Mouse (Mus musculus): ENCODE data around the gene Ugt1a6a.

Gene Ugt1a6a

GRCm38 (mm10) chr1:88254793-88255465 is 120.3 kb downstream of the Ugt1a6a start:
- no peak for DNase-seq

DNA sequence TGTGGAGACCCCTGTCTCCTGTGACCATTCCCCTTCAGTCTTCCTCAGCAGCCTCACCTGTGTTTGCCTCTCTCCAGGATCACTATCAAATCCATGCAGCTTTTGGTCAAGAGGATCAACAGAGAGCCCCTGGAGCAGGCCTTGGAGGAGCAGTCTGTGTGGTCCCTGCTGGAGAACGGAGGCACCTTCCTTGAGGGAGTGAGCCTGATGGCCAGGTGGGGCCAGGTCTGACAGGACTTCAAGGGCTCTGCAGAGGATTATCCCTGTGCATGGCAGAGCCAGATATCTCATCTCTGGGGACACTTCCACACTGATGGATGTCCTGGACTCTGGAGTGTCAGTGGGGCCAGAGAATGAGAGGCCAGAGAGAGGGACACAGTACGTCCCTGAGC is 120.9 kb downstream of the Ugt1a6a start:
- DNase-seq, result no peak

DNA sequence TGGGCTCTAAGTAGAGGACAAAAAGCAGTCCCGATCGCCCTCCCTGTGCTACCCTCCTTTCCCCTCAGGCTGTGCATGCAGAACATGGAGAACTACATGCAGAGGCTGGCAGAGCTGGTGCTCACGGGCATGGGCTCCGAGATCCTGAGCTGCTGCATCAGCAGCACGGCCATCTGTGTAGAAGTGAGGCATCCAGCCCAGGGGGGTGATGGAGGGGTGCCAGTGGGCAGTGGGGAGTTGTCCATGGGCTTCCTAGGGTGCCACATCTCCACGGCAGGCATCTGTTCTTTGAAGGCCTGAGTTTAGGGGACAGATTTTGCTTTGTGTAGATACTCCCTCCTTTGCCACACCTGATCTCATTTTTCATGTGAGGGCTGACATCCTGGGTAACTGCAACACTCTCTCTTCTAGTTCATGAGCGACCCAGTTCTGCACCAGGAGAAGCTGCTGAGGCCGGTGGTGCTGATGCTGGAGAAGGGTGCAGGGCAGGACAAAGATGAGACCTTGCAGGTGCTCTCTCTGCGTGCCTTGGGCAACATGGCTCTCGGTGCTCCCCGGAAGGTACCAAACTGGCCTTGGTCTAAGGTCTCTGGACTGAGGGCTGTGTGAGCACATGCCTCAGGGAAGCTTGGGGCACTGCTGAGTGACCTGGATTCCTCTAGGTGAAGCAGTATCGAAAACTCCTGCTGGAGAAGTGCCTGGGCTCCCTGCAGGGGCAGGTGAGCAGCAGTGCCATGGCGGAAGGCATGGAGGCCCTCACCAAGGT is 121.6 kb downstream of the Ugt1a6a start:
- DNase-seq, result no peak

- no peak for DNase-seq
Observed at GRCm38 (mm10) chr1:88256886-88257663, 122.5 kb downstream of the Ugt1a6a start.

GRCm38 (mm10) chr1:88257681-88258080 is 123.1 kb downstream of the Ugt1a6a start:
- DNase-seq, result no peak

GRCm38 (mm10) chr1:88258361-88258760 is 123.8 kb downstream of the Ugt1a6a start:
- no peak for DNase-seq

DNA sequence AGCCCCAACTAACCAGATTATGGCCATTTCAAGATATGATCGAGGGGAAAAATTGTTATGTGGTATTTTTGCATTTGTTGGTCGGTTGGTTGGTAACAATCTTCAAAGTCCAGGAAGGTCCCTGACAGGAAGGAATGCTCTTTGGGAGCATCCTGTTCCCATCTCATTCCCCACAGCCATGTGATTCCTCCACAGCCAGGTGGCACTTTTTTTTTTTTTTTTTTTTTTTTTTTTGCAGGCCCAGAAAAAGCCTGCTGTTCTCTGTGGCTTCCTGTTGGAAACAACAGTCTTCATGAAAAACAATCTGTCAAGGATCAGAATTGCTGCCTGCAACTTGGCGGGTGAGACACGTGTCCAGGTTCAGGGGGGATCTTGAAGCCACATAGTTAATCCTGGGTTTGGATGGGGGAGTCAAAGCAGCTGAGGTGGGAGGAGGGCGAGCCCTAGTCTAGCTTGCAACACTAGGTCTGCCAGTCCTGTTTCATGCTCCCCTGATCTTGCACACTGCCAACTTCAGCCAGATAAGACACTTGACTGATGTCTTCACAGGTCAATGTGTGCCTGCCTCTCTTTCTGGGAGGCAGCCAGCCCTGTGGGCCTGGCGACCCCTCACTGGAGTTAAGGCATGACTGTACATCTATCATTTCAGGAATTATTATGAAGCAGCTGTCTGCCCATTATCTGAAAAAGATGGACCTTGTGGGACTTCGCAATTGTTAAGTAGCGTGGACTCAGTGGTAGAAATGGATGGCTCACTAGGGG is 124.5 kb downstream of the Ugt1a6a start:
- no peak for DNase-seq

- DNase-seq, result no peak
Observed at GRCm38 (mm10) chr1:88259643-88260024, 125.0 kb downstream of the Ugt1a6a start.

- DNase-seq, result peak; percentile 58 to 66
Observed at GRCm38 (mm10) chr1:88260114-88260513, 125.5 kb downstream of the Ugt1a6a start.

DNA sequence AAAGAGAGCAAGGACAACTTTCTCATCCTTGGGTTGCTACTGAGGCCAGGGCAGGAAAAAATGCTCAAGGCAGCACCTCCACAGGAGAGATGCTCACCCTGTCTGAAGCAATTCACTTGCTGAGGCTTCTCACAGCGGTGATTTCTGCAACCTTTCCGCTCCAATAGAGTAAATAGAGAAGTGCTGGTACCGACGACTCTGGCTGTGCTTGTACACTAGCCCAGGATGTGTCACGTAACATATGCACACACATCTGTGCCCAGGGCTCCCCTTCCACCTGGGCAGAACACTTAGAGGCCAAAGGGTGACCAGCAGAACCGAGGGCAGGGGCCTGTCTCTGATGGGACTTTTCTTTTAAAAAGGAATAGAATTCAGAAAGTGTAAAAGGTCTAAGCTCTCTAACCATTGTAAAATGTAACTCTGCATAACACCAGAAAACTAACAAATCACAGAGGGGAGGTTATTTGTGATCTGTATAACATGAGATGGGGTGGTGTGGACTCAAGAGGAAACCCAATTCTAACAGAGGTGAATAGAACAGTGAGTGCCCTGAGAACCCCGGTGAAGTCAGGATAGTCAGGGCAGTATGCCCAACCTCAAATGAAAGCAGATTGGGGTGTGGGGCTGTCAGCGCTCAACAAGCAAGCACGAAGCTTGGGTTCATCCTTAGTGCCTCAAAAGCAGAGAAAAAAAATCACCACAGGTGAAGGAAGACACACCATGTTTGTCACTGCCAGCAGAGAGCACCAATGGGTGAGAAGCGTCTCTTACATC is 126.2 kb downstream of the Ugt1a6a start:
- DNase-seq, result no peak

GRCm38 (mm10) chr1:88261706-88262105 is 127.1 kb downstream of the Ugt1a6a start:
- no peak for DNase-seq

- DNase-seq, result peak in 1 of 2 experiments; percentile 60
Observed at GRCm38 (mm10) chr1:88262255-88262654, 127.6 kb downstream of the Ugt1a6a start.

GRCm38 (mm10) chr1:88262961-88263360 is 128.4 kb downstream of the Ugt1a6a start:
- no peak for DNase-seq

GRCm38 (mm10) chr1:88263778-88264177 is 129.2 kb downstream of the Ugt1a6a start:
- DNase-seq, result no peak

DNA sequence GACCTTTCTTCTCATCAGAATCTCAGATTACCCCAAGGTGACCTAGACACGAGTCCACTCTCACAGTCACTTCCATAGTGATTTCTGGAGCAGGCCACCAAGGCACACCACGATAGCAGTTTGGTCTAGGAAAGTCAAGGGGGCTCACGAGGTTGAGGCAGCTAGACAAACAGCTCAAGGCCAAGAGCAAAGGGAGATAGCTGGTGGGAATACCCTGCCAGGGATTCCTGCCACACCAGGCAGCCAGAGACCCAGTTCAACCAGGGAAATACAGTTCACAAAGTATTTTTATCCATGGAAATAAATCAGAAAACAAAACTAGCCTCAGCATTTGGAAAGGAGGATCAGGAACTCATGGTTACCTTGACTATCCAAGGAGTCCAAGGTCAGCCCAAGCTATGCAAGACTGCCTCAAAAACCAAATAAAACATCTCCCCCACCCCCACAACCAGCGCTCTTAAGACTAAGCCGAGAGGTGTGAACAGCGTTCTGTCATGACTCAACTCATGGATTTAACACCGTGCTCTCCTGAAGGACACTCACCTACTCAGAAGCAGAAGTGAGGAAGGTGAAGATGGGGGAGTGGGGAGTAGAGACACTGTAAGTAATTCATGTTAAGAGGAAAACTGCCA is 129.7 kb downstream of the Ugt1a6a start:
- DNase-seq, result no peak

GRCm38 (mm10) chr1:88264869-88265240 is 130.2 kb downstream of the Ugt1a6a start:
- no peak for DNase-seq

DNA sequence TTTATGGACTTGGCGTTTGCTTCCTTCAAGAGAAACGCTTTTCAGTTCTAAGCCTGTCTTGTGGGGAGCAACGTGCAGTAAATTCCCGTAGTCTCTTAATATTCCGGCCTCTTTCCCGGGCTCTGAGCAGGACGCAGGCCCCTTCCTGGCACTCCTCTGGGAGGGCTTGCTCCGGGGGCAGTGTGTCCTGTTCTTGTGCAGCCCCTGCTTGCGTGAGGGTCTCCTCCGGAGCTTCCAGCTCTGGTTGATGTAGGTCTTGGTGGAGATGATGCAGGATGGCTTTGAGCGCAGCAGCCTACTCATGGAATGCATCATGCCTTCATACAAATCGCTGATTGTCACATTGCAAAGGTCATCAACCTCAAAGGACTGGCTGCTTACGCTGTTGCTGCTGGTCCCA is 131.5 kb downstream of the Ugt1a6a start:
- DNase-seq, result no peak

DNA sequence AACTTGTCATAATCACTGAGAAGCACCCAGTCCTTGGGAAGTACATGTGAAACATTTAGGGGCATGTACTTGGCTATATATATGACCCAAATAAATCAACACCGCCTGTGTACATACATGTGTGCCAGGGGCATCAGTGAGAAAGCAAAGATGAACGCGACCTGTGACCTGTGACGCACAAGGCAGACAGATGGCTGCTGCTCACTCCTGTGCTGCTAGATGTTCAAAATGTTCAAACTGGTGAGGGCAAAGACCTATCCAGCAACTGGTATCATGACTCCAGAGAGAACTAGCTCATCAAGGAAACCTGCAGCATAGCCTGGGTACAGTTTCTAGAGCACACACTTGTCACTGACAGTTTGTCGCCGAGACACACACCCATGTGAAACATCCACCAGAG is 132.9 kb downstream of the Ugt1a6a start:
- no peak for DNase-seq

GRCm38 (mm10) chr1:88268070-88268469 is 133.5 kb downstream of the Ugt1a6a start:
- no peak for DNase-seq
